Mouse (Mus musculus): ENCODE measurements at regions not wholly inside any gene's neighbourhood (a gene's known extent, or its start where the extent isn't known, plus 50 kb on each side); places are given as distances from the start of the nearest gene placed in this dataset.

GRCm38 (mm10) chr8:78877423-78877822 lies 56.5 kb upstream of the Lsm6 start:
- no peak for DNase-seq

DNA sequence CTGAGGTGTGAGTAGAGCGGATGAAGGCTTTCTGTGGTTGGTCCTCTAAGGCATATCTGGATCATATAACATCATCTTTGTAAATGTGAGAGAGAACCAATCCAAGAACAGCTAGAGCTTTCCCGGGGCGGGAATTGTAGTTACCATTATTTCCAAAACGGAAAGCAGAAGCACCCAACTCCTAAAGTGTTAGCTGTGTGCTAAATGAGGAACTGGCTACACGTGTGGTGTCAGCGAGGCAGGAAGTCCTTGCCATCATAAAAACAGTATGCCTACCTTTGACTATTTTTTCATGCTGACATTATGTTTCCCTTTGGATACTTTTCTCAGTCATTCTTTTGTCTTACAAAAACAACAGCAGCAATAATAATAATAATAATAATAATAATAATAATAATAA lies 68.8 kb upstream of the Lsm6 start:
- no peak for DNase-seq

DNA sequence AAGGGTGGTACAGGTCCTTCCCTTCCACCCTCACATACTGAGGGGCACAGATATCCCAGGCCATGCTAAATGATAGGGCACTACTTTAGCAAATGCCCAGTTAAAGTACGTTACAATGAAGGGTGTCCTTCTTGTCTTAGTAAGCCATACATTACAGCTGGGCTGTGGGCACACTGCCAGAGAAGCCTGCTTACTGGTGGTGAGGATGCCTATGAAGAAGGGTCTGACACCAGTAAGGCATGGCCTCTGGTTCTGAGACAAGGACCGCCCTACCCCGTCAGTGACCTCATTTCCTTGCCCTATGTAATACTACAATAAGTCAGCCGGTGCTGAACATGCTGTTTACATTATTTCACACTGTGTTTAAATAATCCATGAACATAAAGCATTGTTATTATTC lies 69.6 kb upstream of the Lsm6 start:
- no peak for DNase-seq

- peak; percentile 52 for DNase-seq
These were observed 78.9 kb upstream of the Lsm6 start for GRCm38 (mm10) chr8:78899887-78900286.

DNA sequence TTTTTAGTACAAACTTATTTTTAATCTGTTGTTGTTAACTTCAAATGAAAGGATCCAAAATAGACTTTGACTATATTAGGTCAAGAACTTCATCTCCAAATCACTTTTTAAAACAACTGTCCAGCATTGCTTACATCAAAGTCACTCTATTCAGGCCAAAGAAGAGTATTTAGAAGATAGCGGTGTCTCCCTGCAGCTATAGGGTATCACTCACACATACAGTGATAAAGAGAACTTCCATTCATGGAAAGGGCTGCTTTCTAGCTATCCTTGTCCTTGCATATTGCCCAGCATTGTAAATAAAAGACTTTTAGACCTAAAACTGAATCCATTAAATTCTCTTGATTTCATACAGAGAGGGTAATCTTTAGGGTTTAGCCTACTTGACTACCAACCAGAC lies 82.1 kb upstream of the Lsm6 start:
- DNase-seq, result no peak

GRCm38 (mm10) chr8:78907918-78908317 lies 87.0 kb upstream of the Lsm6 start:
- DNase-seq, result no peak

GRCm38 (mm10) chr8:78911288-78911873 lies 90.4 kb upstream of the Lsm6 start:
- no peak for DNase-seq

GRCm38 (mm10) chr8:78912470-78912869 lies 91.5 kb upstream of the Lsm6 start:
- no peak for DNase-seq

GRCm38 (mm10) chr8:78913823-78914222 lies 92.9 kb upstream of the Lsm6 start:
- DNase-seq, result no peak

DNA sequence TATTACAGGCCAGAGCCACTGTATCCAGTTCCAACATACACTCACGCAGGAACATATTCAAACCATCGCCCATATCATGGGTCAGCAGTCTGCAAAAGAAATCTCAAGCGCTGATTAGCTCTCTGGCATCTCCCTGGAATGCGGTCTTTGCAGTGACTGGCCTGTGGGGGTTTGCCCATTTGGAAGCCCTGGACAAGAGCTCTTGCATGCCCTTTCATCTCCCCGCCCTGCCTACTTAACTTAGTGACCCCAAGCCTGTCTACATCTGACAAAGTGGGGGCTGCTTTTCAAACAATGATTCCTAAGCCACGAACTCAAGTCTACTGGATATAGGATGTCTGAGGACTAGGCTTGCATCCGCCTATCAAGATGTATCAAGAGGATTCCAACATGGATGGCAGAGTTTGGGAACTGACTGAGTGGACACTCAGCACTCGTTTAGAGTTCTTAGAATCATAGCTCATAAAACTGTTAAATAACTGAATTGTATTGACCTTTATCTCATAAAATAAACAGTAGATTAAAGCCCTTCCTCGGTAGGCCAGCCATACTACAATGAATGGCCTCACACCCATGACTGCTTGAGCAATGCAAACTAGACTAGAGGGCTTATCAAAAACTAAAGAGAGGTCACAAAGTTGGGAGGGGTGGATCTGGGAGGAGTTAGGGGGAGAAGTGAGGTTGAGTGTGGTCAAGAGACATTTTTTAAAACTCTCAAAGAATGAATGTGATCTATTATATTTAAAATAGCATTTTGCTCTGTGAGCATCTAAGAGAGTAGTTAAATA lies 97.4 kb upstream of the Zfp827 start:
- DNase-seq, result no peak

GRCm38 (mm10) chr8:78932069-78932468 lies 96.2 kb upstream of the Zfp827 start:
- DNase-seq, result no peak

DNA sequence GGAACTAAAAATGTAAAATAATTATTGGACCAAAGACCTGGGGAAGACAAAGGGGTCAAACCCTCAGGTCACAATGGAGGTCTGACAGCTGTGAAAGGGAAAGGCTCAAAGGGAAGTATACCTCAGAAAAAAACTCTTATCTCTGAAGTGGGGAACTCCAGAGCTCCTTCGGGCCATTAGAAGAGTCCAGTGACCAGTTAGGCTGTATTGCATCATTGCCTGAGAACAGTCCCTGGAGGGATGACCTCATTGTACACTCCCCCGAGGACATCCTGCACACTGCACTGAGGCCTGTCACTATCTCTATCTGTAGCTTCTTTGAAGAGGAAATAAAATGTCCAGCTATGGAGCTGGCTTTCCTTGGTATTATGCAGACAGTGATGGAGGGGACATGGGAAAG lies 88.2 kb upstream of the Zfp827 start:
- DNase-seq, result no peak

- no peak for DNase-seq
These were observed 86.7 kb upstream of the Zfp827 start for GRCm38 (mm10) chr8:78941558-78941957.

- no peak for DNase-seq
These were observed 83.9 kb upstream of the Zfp827 start for GRCm38 (mm10) chr8:78944367-78944766.

DNA sequence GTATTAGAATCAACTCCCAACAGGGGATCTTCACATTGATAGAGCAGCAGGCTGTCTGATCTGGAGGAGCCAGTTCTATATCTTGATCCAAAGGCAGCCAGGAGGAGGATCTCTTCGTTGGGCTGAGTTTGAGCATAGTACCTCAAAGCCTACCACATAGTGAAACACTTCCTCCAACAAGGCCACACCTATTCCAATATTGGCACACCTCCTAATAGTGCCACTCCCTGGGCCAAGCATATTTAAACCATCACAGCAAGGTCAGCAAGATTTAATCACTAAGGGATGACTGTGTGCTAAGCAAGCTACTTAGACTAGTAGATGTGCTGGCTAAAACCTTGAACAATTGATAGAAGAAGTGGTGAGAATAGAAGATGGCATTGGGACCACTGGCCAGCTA lies 82.6 kb upstream of the Zfp827 start:
- no peak for DNase-seq

GRCm38 (mm10) chr8:78946085-78946484 lies 82.2 kb upstream of the Zfp827 start:
- DNase-seq, result no peak

- DNase-seq, result no peak
These were observed 53.2 kb upstream of the Zfp827 start for GRCm38 (mm10) chr8:78975034-78975433.

Measured in cerebellum, adult 11 months (tissue).